Mouse (Mus musculus): ENCODE data around the gene Gaa. TPM values are rescaled to one million over a fixed set of nuclear protein-coding genes. Genes with fewer than 3 reads are reported as not detected.
"Not testable (repeated sequence)": the region's sequence is repeated elsewhere in the genome, so short reads cannot be mapped to it uniquely, and the experiment has no call there.

The Gaa gene
- total RNA-seq (2021), result 78.3 and 81.3 TPM in 2 replicates
- long read RNA-seq, experiment 1, transcript Gaa-203 (20 exons, 3,633 nt), result major isoform, 132 of 190 reads
- long read RNA-seq, experiment 1, transcript Gaa-201 (20 exons, 3,363 nt), result minor isoform, 19 of 190 reads
- long read RNA-seq, experiment 1, partial matches to known transcripts, result 31 of 190 reads
- long read RNA-seq, experiment 1, other reads (novel, unspliced or antisense), result 8 of 190 reads
- long read RNA-seq, experiment 2, transcript Gaa-203 (20 exons, 3,633 nt), result major isoform, 106 of 143 reads
- long read RNA-seq, experiment 2, transcript Gaa-201 (20 exons, 3,363 nt), result minor isoform, 13 of 143 reads
- long read RNA-seq, experiment 2, partial matches to known transcripts, result 15 of 143 reads
- long read RNA-seq, experiment 2, other reads (novel, unspliced or antisense), result 9 of 143 reads

GRCm38 (mm10) chr11:119267768-119268556 lies at the start of gene Gaa:
TSS of gene Gaa (plus strand) at chr11:119267887.
- DNase-seq, result peak; percentile 97

GRCm38 (mm10) chr11:119219816-119220465 lies 47.7 kb upstream of the Gaa start:
- DNase-seq, result peak; percentile 78

- no peak for DNase-seq
Measured at GRCm38 (mm10) chr11:119221812-119222510, 45.7 kb upstream of the Gaa start.

GRCm38 (mm10) chr11:119223124-119223890 lies 44.4 kb upstream of the Gaa start:
- peak; percentile 29 for DNase-seq

- no peak for DNase-seq
Measured at GRCm38 (mm10) chr11:119224926-119225325, 42.8 kb upstream of the Gaa start.

- no peak for DNase-seq
Measured at GRCm38 (mm10) chr11:119225634-119226033, 42.1 kb upstream of the Gaa start.

GRCm38 (mm10) chr11:119227591-119227990 lies 40.1 kb upstream of the Gaa start:
- no peak for DNase-seq

GRCm38 (mm10) chr11:119228091-119228781 lies 39.5 kb upstream of the Gaa start, which contains the start of the genes Tbc1d16 and Ccdc40:
TSS of gene Tbc1d16 (minus strand) at chr11:119228499.
TSS of gene Ccdc40 (plus strand) at chr11:119228572.
- DNase-seq, result peak; percentile 82

- peak; percentile 77 for DNase-seq
Measured at GRCm38 (mm10) chr11:119228846-119229626, 38.7 kb upstream of the Gaa start.

- no peak for DNase-seq
Measured at GRCm38 (mm10) chr11:119234770-119235169, 32.9 kb upstream of the Gaa start.

GRCm38 (mm10) chr11:119235596-119235995 lies 32.1 kb upstream of the Gaa start:
- DNase-seq, result peak; percentile 67

GRCm38 (mm10) chr11:119236354-119236753 lies 31.3 kb upstream of the Gaa start:
- no peak for DNase-seq

- no peak for DNase-seq
Measured at GRCm38 (mm10) chr11:119237007-119237406, 30.7 kb upstream of the Gaa start.

- peak; percentile 66 for DNase-seq
Measured at GRCm38 (mm10) chr11:119237568-119238304, 30.0 kb upstream of the Gaa start.

- peak; percentile 74 for DNase-seq
Measured at GRCm38 (mm10) chr11:119238305-119238721, 29.4 kb upstream of the Gaa start.

- no peak for DNase-seq
Measured at GRCm38 (mm10) chr11:119239480-119239879, 28.2 kb upstream of the Gaa start.

GRCm38 (mm10) chr11:119245543-119245942 lies 22.1 kb upstream of the Gaa start:
- not testable (repeated sequence) for DNase-seq

- DNase-seq, result peak; percentile 80
Measured at GRCm38 (mm10) chr11:119249011-119249410, 18.7 kb upstream of the Gaa start.

- DNase-seq, result no peak
Measured at GRCm38 (mm10) chr11:119250998-119251397, 16.7 kb upstream of the Gaa start.

All from adrenal gland, postnatal 14 days (tissue).